Comparison of ENCODE assay signal across 8 mouse cellular contexts in the genomic region with DNA sequence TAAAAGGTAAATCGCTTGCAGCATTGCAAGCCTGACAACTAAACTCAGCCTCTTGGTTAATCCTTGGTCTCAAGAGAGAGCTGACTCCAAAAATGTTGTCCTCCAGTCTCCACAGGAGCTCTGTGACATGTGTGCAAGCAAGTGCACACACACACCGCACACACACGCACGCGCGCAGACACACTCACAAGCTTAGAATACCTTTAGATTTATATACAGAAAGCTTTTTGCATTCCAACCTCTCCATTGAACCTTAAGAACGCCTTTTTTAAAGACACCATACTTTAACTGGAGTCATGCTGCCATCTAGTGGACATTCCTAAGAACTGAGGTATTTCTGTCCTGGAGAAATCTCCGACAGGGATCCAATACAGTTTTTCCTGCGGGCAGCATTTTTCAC.
DNase-seq lines count a peak whose midpoint lies in the region; ATAC-seq and TF ChIP-seq lines count a peak whose summit lies in the region.

No protein-coding gene starts in this region.

- TF ChIP-seq POLR2A in lung, adult 2 months (IDR thresholded peaks at IDR 0.05; ENCODE audit: borderline replicate concordance, extremely low read depth, low read depth, low read length), result no peak

- no peak for ATAC-seq in heart, embryonic 11.5 days (replicated peaks; ENCODE audit: insufficient number of reproducible peaks, low FRiP score, low TSS enrichment)
- ATAC-seq in kidney, postnatal 0 days (replicated peaks; ENCODE audit: low FRiP score, low read depth), result no peak; the same call in 1 of the 2 replicates

- no peaks in the 10 kb centered on the region for H3K4me1 ChIP-seq in heart, embryonic 11.5 days (ENCODE audit: control insufficient read depth, insufficient read depth, low read length)
- H3K4me1 ChIP-seq in kidney, postnatal 0 days (replicated peaks; ENCODE audit: insufficient read depth, low read length), result no peaks in the 10 kb centered on the region
- no peaks in the 10 kb centered on the region for H3K4me1 ChIP-seq in lung, adult 2 months (ENCODE audit: control insufficient read depth, insufficient read depth, low read length)

- no peak overlapping the region for H3K9ac ChIP-seq in heart, embryonic 11.5 days (ENCODE audit: low read depth, low read length)
- H3K9ac ChIP-seq in kidney, postnatal 0 days (ENCODE audit: low read depth, low read length), result no peak overlapping the region

- peak; percentile 84 for TF ChIP-seq CTCF in kidney, postnatal 0 days (IDR thresholded peaks at IDR 0.05; ENCODE audit: low read depth)
- peak; percentile 13; the same call in 1 of the 2 replicates for TF ChIP-seq CTCF in lung, adult 2 months (IDR thresholded peaks at IDR 0.05; ENCODE audit: insufficient read depth, low read length)

- H3K4me3 ChIP-seq in heart, embryonic 11.5 days (ENCODE audit: low read depth, low read length), result no peak overlapping the region
- no peak overlapping the region for H3K4me3 ChIP-seq in kidney, postnatal 0 days (replicated peaks; ENCODE audit: low read depth, low read length)
- H3K4me3 ChIP-seq in lung, adult 2 months (replicated peaks; ENCODE audit: extremely low read depth, low read depth, low read length), result no peak overlapping the region

- DNase-seq in A20 (ENCODE audit: low read depth, low spot score), result peak; percentile 64
- peak; percentile 47 for DNase-seq in Muller cell, postnatal 12 days (ENCODE audit: inconsistent ontology term)
- DNase-seq in embryo, embryonic 10.5 days (ENCODE audit: low spot score), result peak; percentile 88
- peak; percentile 92 for DNase-seq in kidney, postnatal 0 days (ENCODE audit: low spot score)
- peak; percentile 7 for DNase-seq in lung, adult 2 months
- peak; percentile 82 for DNase-seq in retina, postnatal 1 day
- no peak for DNase-seq in testis, postnatal 10 days (ENCODE audit: low spot score)

- H3K27ac ChIP-seq in heart, embryonic 11.5 days (ENCODE audit: low read depth, low read length), result no peak overlapping the region
- no peak overlapping the region for H3K27ac ChIP-seq in kidney, postnatal 0 days

- no peaks in the 10 kb centered on the region for H3K9me3 ChIP-seq in heart, embryonic 11.5 days (replicated peaks; ENCODE audit: control insufficient read depth, low read length)
- H3K9me3 ChIP-seq in kidney, postnatal 0 days (replicated peaks; ENCODE audit: low read length), result no peaks in the 10 kb centered on the region

- 22% methylated on average over 9 of the region's 9 CpGs for WGBS in heart, embryonic 11.5 days (ENCODE audit: insufficient replicate concordance)
- WGBS in kidney, postnatal 0 days, result 13% methylated on average over 9 of the region's 9 CpGs
- WGBS in lung, adult 2 months, result 14% methylated on average over 9 of the region's 9 CpGs

- H3K27me3 ChIP-seq in heart, embryonic 11.5 days (ENCODE audit: control insufficient read depth, insufficient read depth, low read length), result no peaks in the 10 kb centered on the region
- H3K27me3 ChIP-seq in kidney, postnatal 0 days (ENCODE audit: insufficient read depth, low read length), result no peaks in the 10 kb centered on the region

- no peaks in the 10 kb centered on the region for H3K36me3 ChIP-seq in heart, embryonic 11.5 days (ENCODE audit: control insufficient read depth, insufficient read depth, low read length)
- no peaks in the 10 kb centered on the region for H3K36me3 ChIP-seq in kidney, postnatal 0 days (ENCODE audit: insufficient read depth, low read length)

- H3K4me2 ChIP-seq in heart, embryonic 11.5 days, result peak overlapping the region; percentile 14; the same call in 1 of the 2 replicates
- 0 out of 2 replicates have a peak overlapping the region, but pooled peaks have one; percentile 38 for H3K4me2 ChIP-seq in kidney, postnatal 0 days (ENCODE audit: low read length)
